Mouse (Mus musculus) pancreas, adult 10 weeks (tissue): ENCODE measurements around the gene Pycard. TPM values are rescaled to one million over a fixed set of nuclear protein-coding genes. Genes with fewer than 3 reads are reported as not detected.

Source experiments
- polyA plus RNA-seq: library from polyadenylated mRNA; stranded (reverse); fragments of 350-450 nt; fragmentation: Illumina TruSeq; extraction: RNeasy Lipid Tissue Mini Kit (QIAGEN cat#74804); gene quantifications from one replicate; pipeline ENCODE4 v1.2.3, GENCODE M21; 2015; ENCODE audit warnings: low read depth, low replicate concordance; ENCODE audit not compliant: insufficient read depth

Pycard gene
- polyA plus RNA-seq = 2.8 TPM

GRCm38 (mm10) chr7:127993341-127993977 lies at the start of gene Pycard:
Gene Pycard, minus strand, starts transcription at chr7:127993867.

GRCm38 (mm10) chr7:128003688-128004087 lies 10.0 kb upstream of the Pycard start, which contains the start of gene Trim72:
Gene Trim72, plus strand, starts transcription at chr7:128003949.

GRCm38 (mm10) chr7:127967004-127967921 lies 26.4 kb downstream of the Pycard start, which contains the start of gene Fus:
Gene Fus, plus strand, starts transcription at chr7:127967457.

GRCm38 (mm10) chr7:127946470-127947023 lies 47.1 kb downstream of the Pycard start, which contains the start of gene Prss36:
Gene Prss36, minus strand, starts transcription at chr7:127946725.

Other genes starting within 250 kb of the Pycard start
- 3.7 TPM for gene Fbxl19, start 249.3 kb downstream of the Pycard start, polyA plus RNA-seq
- 5.9 TPM for gene Orai3, start 224.1 kb downstream of the Pycard start, polyA plus RNA-seq
- gene Setd1a, start 217.2 kb downstream of the Pycard start, polyA plus RNA-seq = 5.8 TPM
- gene Gm49388, start 208.3 kb downstream of the Pycard start, polyA plus RNA-seq = 1.5 TPM
- 26.3 TPM for gene Hsd3b7, start 193.3 kb downstream of the Pycard start, polyA plus RNA-seq
- 32.5 TPM for gene Stx4a, start 169.6 kb downstream of the Pycard start, polyA plus RNA-seq
- gene Stx1b, start 169.3 kb downstream of the Pycard start, polyA plus RNA-seq = 0.92 TPM
- 6.2 TPM for gene Zfp646, start 117.6 kb downstream of the Pycard start, polyA plus RNA-seq
- 0.57 TPM for gene Zfp668, start 117.0 kb downstream of the Pycard start, polyA plus RNA-seq
- gene Prss53, start 102.9 kb downstream of the Pycard start, polyA plus RNA-seq = 34.6 TPM
- gene Gm21974, start 98.4 kb downstream of the Pycard start, polyA plus RNA-seq = not detected
- gene Vkorc1, start 98.2 kb downstream of the Pycard start, polyA plus RNA-seq = 46.0 TPM
- 50.9 TPM for gene Bckdk, start 89.8 kb downstream of the Pycard start, polyA plus RNA-seq
- 8.2 TPM for gene Kat8, start 81.4 kb downstream of the Pycard start, polyA plus RNA-seq
- 37.0 TPM for gene Prss8, start 63.8 kb downstream of the Pycard start, polyA plus RNA-seq
- gene Prss36, start 47.1 kb downstream of the Pycard start, polyA plus RNA-seq = 7.1 TPM
- gene Fus, start 26.4 kb downstream of the Pycard start, polyA plus RNA-seq = 87.1 TPM
- gene Trim72, start 10.1 kb upstream of the Pycard start, polyA plus RNA-seq = not detected
- 2.1 TPM for gene Itgam, start 68.8 kb upstream of the Pycard start, polyA plus RNA-seq
- not detected for gene Gm49368, start 68.8 kb upstream of the Pycard start, polyA plus RNA-seq
- gene Itgax, start 135.7 kb upstream of the Pycard start, polyA plus RNA-seq = 0.70 TPM
- not detected for gene Itgad, start 160.5 kb upstream of the Pycard start, polyA plus RNA-seq
- gene Cox6a2, start 212.5 kb upstream of the Pycard start, polyA plus RNA-seq = 4.8 TPM
- 3.7 TPM for gene Armc5, start 243.5 kb upstream of the Pycard start, polyA plus RNA-seq
- gene 9130023H24Rik, start 244.2 kb upstream of the Pycard start, polyA plus RNA-seq = 1.6 TPM